In genomic region chr7:68320078-68320810, GRCm38 (mm10) we compare ENCODE assay signal across 10 mouse cellular contexts. TPM values are rescaled to one million over a fixed set of nuclear protein-coding genes. Genes with fewer than 3 reads are reported as not detected.
DNase-seq lines count a peak whose midpoint lies in the region; ATAC-seq and TF ChIP-seq lines count a peak whose summit lies in the region.
"Had no signal": no experiment of that assay in that cellular context is flagged by ENCODE, and none has a peak within 500 bp of the region (broad histone marks: within the 10 kb centered on the region; RNA-seq: fewer than 3 reads in every experiment).

No protein-coding gene starts in this region.

- peak; percentile 90 for ATAC-seq in lung, embryonic 16.5 days (ENCODE audit: low read depth)
- ATAC-seq: hindbrain, embryonic 16.5 days had no signal

- peak; percentile 25 for DNase-seq in brain, embryonic 14.5 days (ENCODE audit: low read depth)
- DNase-seq in heart, postnatal 4 days = peak; percentile 32
- DNase-seq in adrenal gland, adult 8-10 months = no peak
- no peak for DNase-seq in cerebellum, adult 9-11 months
- no peak for DNase-seq in cerebellum, adult 9-10 months

- H3K27ac ChIP-seq in lung, embryonic 16.5 days (ENCODE audit: low read length) = peak overlapping the region; percentile 50
- H3K27ac ChIP-seq: embryonic facial prominence, embryonic 12.5 days; macrophage had no signal

- 0 out of 2 replicates have a peak, but pooled peaks cover 4% of the 10 kb centered on the region for H3K36me3 ChIP-seq in E14TG2a.4 (ENCODE audit: insufficient read depth, low read length)
- no peaks in the 10 kb centered on the region for H3K36me3 ChIP-seq in lung, embryonic 16.5 days (ENCODE audit: control insufficient read depth, insufficient read depth, low read length)
- H3K36me3 ChIP-seq: embryonic facial prominence, embryonic 12.5 days had no signal

- WGBS in lung, embryonic 16.5 days = 29% methylated on average over 14 of the region's 14 CpGs

- TF ChIP-seq POLR2A in brain, embryonic 14.5 days (IDR thresholded peaks at IDR 0.05; ENCODE audit: borderline replicate concordance, extremely low read depth, insufficient read depth, insufficient read length, poor library complexity, severe bottlenecking) = no peak

- no peaks in the 10 kb centered on the region for H3K9me3 ChIP-seq in E14TG2a.4 (ENCODE audit: low read length)
- H3K9me3 ChIP-seq in lung, embryonic 16.5 days (ENCODE audit: control insufficient read depth, low read length) = no peaks in the 10 kb centered on the region
- H3K9me3 ChIP-seq: embryonic facial prominence, embryonic 12.5 days had no signal

- no peak overlapping the region for H3K9ac ChIP-seq in lung, embryonic 16.5 days (ENCODE audit: low read length)
- H3K9ac ChIP-seq: embryonic facial prominence, embryonic 12.5 days had no signal

- TF ChIP-seq CTCF in E14TG2a.4 (conservative IDR thresholded peaks at IDR 0.05; ENCODE audit: low read length) = 0 out of 2 replicates have a peak, but pooled peaks have one; percentile 1
- TF ChIP-seq CTCF in brain, embryonic 14.5 days (IDR thresholded peaks at IDR 0.05; ENCODE audit: borderline replicate concordance, extremely low read depth, insufficient read depth, insufficient read length) = no peak

- H3K4me1 ChIP-seq in E14TG2a.4 (replicated peaks; ENCODE audit: low read depth, low read length) = peaks cover 15% of the 10 kb centered on the region
- peaks cover 5% of the 10 kb centered on the region; the same call in 1 of the 2 replicates for H3K4me1 ChIP-seq in lung, embryonic 16.5 days (replicated peaks; ENCODE audit: control insufficient read depth, insufficient read depth, low read length)

- H3K4me3 ChIP-seq in E14TG2a.4 (replicated peaks; ENCODE audit: low read length) = no peak overlapping the region
- H3K4me3 ChIP-seq in lung, embryonic 16.5 days (ENCODE audit: low read length) = no peak overlapping the region
- H3K4me3 ChIP-seq: embryonic facial prominence, embryonic 12.5 days had no signal

- peak overlapping the region; percentile 20 for H3K4me2 ChIP-seq in lung, embryonic 16.5 days (ENCODE audit: low read depth, low read length)
- H3K4me2 ChIP-seq: embryonic facial prominence, embryonic 12.5 days had no signal

- H3K27me3 ChIP-seq in E14TG2a.4 (ENCODE audit: insufficient read depth, low read length) = no peaks in the 10 kb centered on the region
- no peaks in the 10 kb centered on the region for H3K27me3 ChIP-seq in lung, embryonic 16.5 days (ENCODE audit: control insufficient read depth, insufficient read depth, low read depth, low read length)
- H3K27me3 ChIP-seq: embryonic facial prominence, embryonic 12.5 days had no signal

RNA-seq across cellular contexts. Expression of gene Fam169b, which starts 46.6 kb away (rescaled TPM):
- polyA plus RNA-seq in brain, embryonic 14.5 days (2012; rRNA removed) = 0.05 and 0.10 TPM in 2 replicates
- under 1 TPM in 1 of 2 experiments, not detected in 1; 0.24 TPM for total RNA-seq in heart, postnatal 4 days (2021)
- polyA plus RNA-seq in lung, embryonic 16.5 days (2015; fragmentation: Nextera tagmentation; extraction: Ambion mirVana) = 1.8 and 4.6 TPM in 2 replicates
- under 1 TPM; 0.12 to 0.17 (median 0.15) TPM for total RNA-seq in adrenal gland, adult 8-10 months (2022)
- polyA plus RNA-seq: hindbrain, embryonic 16.5 days had no signal

RNA-seq across cellular contexts. Expression of gene Pgpep1l, which starts 56.2 kb away (rescaled TPM):
- polyA plus RNA-seq in brain, embryonic 14.5 days (2012; rRNA removed) = 0.14 and 0.41 TPM in 2 replicates
- not detected for total RNA-seq in heart, postnatal 4 days (2021)
- not detected in 2 replicates for polyA plus RNA-seq in lung, embryonic 16.5 days (2015; fragmentation: Nextera tagmentation; extraction: Ambion mirVana)
- total RNA-seq in adrenal gland, adult 8-10 months (2022) = under 1 TPM in 1 of 4 experiments, not detected in 3; 0.59 TPM
- polyA plus RNA-seq: embryonic facial prominence, embryonic 12.5 days; hindbrain, embryonic 16.5 days had no signal

Comparison
In these comparisons a context has a peak if more than half of its experiments do, and no peak if none do; other contexts are left out.
1. DNase-seq: peak in brain, embryonic 14.5 days (single experiment) and heart, postnatal 4 days (single experiment); none in adrenal gland, adult 8-10 months (single experiment), cerebellum, adult 9-11 months (single experiment) and cerebellum, adult 9-10 months (single experiment).